Mouse (Mus musculus): ENCODE data around the gene Zfp981.
"Not testable (repeated sequence)": the region's sequence is repeated elsewhere in the genome, so short reads cannot be mapped to it uniquely, and the experiment has no call there.

DNA sequence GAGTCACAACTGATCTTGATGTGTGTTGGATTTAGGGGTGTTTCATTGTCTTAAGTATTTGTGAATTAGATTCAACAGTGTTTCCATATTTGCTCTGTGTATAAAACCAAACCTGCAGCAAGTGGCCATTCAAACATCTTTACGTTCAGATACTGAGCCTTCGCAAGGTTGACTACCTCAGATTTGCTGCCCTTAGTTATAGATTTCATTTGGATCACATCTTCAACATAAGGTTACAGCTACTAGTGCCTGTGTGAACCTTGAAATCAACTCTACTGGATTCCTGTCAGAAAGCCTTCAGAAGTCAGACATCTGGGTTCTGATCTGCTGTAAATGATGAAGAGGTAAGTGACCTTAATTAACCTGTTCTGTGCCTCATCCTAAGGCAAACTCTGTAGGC, 25.6 kb upstream of the Zfp981 start:
- not testable (repeated sequence) for TF ChIP-seq POLR2A (IDR thresholded peaks at IDR 0.05; ENCODE audit: borderline replicate concordance, low read depth, low read length); CTCF (IDR thresholded peaks at IDR 0.05; ENCODE audit: low read depth, low read length)

Measured in bone marrow macrophage, adult 2 months (primary cell).